Mouse (Mus musculus) T-helper 17 cell (primary cell): Measurements from ENCODE around the gene Nexn.
"Not testable (repeated sequence)": the region's sequence is repeated elsewhere in the genome, so short reads cannot be mapped to it uniquely, and the experiment has no call there.

Source experiments
- in situ Hi-C, 2 experiments: fragments of 300-600 bp; cut with MboI, MseI; formaldehyde crosslinking; loops; 1 replicate in 1 of 2; 2 replicates in 1 of 2; pipeline ENCODE4 v1.15.1; 2025; ENCODE audit warnings: high pct_unique_total_duplicates in 2 of 2

The Nexn gene

GRCm38 (mm10) chr3:152278431-152278830, 12.3 kb upstream of the Nexn start:
- in situ Hi-C loops = loop anchor here in 1 of 2 experiments (10.0 kb wide), 1 partner anchor 1786 kb away; no protein-coding TSS in a partner anchor

GRCm38 (mm10) chr3:152277912-152278311, 11.8 kb upstream of the Nexn start:
- in situ Hi-C loops = loop anchor here in 1 of 2 experiments (10.0 kb wide), 1 partner anchor 1787 kb away; no protein-coding TSS in a partner anchor

- in situ Hi-C loops = loop anchor here in 1 of 2 experiments (10.0 kb wide), 1 partner anchor 1788 kb away; no protein-coding TSS in a partner anchor
Measured at GRCm38 (mm10) chr3:152276935-152277334, 10.8 kb upstream of the Nexn start.

GRCm38 (mm10) chr3:152275008-152275407, 8.9 kb upstream of the Nexn start:
- in situ Hi-C loops = loop anchor here in 1 of 2 experiments (10.0 kb wide), 1 partner anchor 1790 kb away; no protein-coding TSS in a partner anchor

GRCm38 (mm10) chr3:152272974-152273685, 7.0 kb upstream of the Nexn start:
- in situ Hi-C loops = loop anchor here in 1 of 2 experiments (10.0 kb wide), 1 partner anchor 1792 kb away; no protein-coding TSS in a partner anchor

GRCm38 (mm10) chr3:152271876-152272275, 5.7 kb upstream of the Nexn start:
- in situ Hi-C loops = loop anchor here in 1 of 2 experiments (10.0 kb wide), 1 partner anchor 1793 kb away; no protein-coding TSS in a partner anchor

GRCm38 (mm10) chr3:152271071-152271710, 5.0 kb upstream of the Nexn start:
- in situ Hi-C loops = loop anchor here in 1 of 2 experiments (10.0 kb wide), 1 partner anchor 1794 kb away; no protein-coding TSS in a partner anchor

GRCm38 (mm10) chr3:152268099-152268498, 1.9 kb upstream of the Nexn start:
- in situ Hi-C loops = no loop called here

GRCm38 (mm10) chr3:152265351-152266035, 657 bp downstream of the Nexn start:
- in situ Hi-C loops = no loop called here

- in situ Hi-C loops = no loop called here
Measured at GRCm38 (mm10) chr3:152264830-152265229, 1.3 kb downstream of the Nexn start.

- in situ Hi-C loops = no loop called here
Measured at GRCm38 (mm10) chr3:152264374-152264773, 1.8 kb downstream of the Nexn start.

GRCm38 (mm10) chr3:152261948-152262347, 4.2 kb downstream of the Nexn start:
- in situ Hi-C loops = no loop called here

GRCm38 (mm10) chr3:152261436-152261835, 4.7 kb downstream of the Nexn start:
- in situ Hi-C loops = no loop called here

- in situ Hi-C loops = no loop called here
Measured at GRCm38 (mm10) chr3:152260362-152260761, 5.8 kb downstream of the Nexn start.

GRCm38 (mm10) chr3:152259409-152259808, 6.7 kb downstream of the Nexn start:
- in situ Hi-C loops = not testable (repeated sequence)

GRCm38 (mm10) chr3:152257528-152257927, 8.6 kb downstream of the Nexn start:
- in situ Hi-C loops = no loop called here

GRCm38 (mm10) chr3:152250487-152250886, 15.7 kb downstream of the Nexn start:
- in situ Hi-C loops = no loop called here

GRCm38 (mm10) chr3:152247708-152248107, 18.4 kb downstream of the Nexn start:
- in situ Hi-C loops = no loop called here

GRCm38 (mm10) chr3:152245273-152245910, 20.8 kb downstream of the Nexn start:
- in situ Hi-C loops = no loop called here

- in situ Hi-C loops = no loop called here
Measured at GRCm38 (mm10) chr3:152243304-152243703, 22.8 kb downstream of the Nexn start.

- in situ Hi-C loops = no loop called here
Measured at GRCm38 (mm10) chr3:152241098-152241497, 25.1 kb downstream of the Nexn start.
